Mouse (Mus musculus) midbrain, embryonic 13.5 days (tissue): Measurements from ENCODE around the gene Uba3. TPM values are rescaled to one million over a fixed set of nuclear protein-coding genes. Genes with fewer than 3 reads are reported as not detected.

Source experiments
- ATAC-seq: fragments of 200-750 bp; cut with Nextera tagmentation; 2 replicates; pipeline ENCODE4 v1.8.0; 2017; ENCODE audit warnings: mild to moderate bottlenecking, moderate TSS enrichment, moderate library complexity
- H3K27ac ChIP-seq: fragments of 300-500 bp; sonication (generic); 2 replicates; pipeline ENCODE4 v1.5.1; 2015; ENCODE audit warnings: inconsistent platforms, mild to moderate bottlenecking, moderate library complexity
- H3K27me3 ChIP-seq: fragments of 300-500 bp; sonication (generic); 2 replicates; pipeline ENCODE4 v1.6.1; 2015; ENCODE audit warnings: mild to moderate bottlenecking, inconsistent platforms
- H3K36me3 ChIP-seq: fragments of 300-500 bp; sonication (generic); 2 replicates; pipeline ENCODE4 v1.6.1; 2015; ENCODE audit warnings: mild to moderate bottlenecking, inconsistent platforms
- H3K4me1 ChIP-seq: fragments of 300-500 bp; sonication (generic); replicated peaks from 2 replicates; pipeline ENCODE4 v1.6.1; 2015; ENCODE audit warnings: inconsistent platforms
- H3K4me2 ChIP-seq: fragments of 300-500 bp; sonication (generic); replicated peaks from 2 replicates; pipeline ENCODE4 v1.6.1; 2015; ENCODE audit warnings: moderate library complexity, mild to moderate bottlenecking, inconsistent platforms
- H3K4me3 ChIP-seq: fragments of 300-500 bp; sonication (generic); replicated peaks from 2 replicates; pipeline ENCODE4 v1.5.1; 2015; ENCODE audit warnings: mild to moderate bottlenecking, inconsistent platforms
- H3K9ac ChIP-seq: fragments of 300-500 bp; sonication (generic); replicated peaks from 2 replicates; pipeline ENCODE4 v1.6.1; 2015; ENCODE audit warnings: mild to moderate bottlenecking, inconsistent platforms
- H3K9me3 ChIP-seq: fragments of 300-500 bp; sonication (generic); 2 replicates; pipeline ENCODE4 v1.6.1; 2016; ENCODE audit warnings: mild to moderate bottlenecking, inconsistent platforms
- WGBS: fragments of 180-500 bp; shearing (Covaris S2); methylation state at CpG from one replicate; pipeline ENCODE4 v1.1.7; 2015; 5-methylcytosine and 5-hydroxymethylcytosine counted together
- polyA plus RNA-seq: library from polyadenylated mRNA; unstranded; fragments of >200 nt; fragmentation: Nextera tagmentation; extraction: Ambion mirVana; gene quantifications from 2 replicates; pipeline ENCODE4 v1.2.1, GENCODE M21; 2015

The Uba3 gene
- polyA plus RNA-seq: 92.7 and 96.8 TPM in 2 replicates

- H3K27ac ChIP-seq: peak within 1 kb of the TSS; percentile 89
- H3K9ac ChIP-seq: peak within 1 kb of the TSS; percentile 95
- H3K27me3 ChIP-seq: no peaks in the 10 kb centered on the region
- H3K4me3 ChIP-seq: peak within 1 kb of the TSS; percentile 88
- peaks cover 25% of the 10 kb centered on the region for H3K4me1 ChIP-seq
- H3K36me3 ChIP-seq: no peaks in the 10 kb centered on the region
- under 1% methylated on average over 38 of the region's 38 CpGs for WGBS
- H3K4me2 ChIP-seq: peak within 1 kb of the TSS; percentile 70
- peak; percentile 96 for ATAC-seq
- no peaks in the 10 kb centered on the region for H3K9me3 ChIP-seq
These were observed at the start of gene Uba3 for GRCm38 (mm10) chr6:97205439-97205885. Gene Uba3, minus strand, starts transcription at chr6:97205647.

- no peaks in the 10 kb centered on the region for H3K4me1 ChIP-seq
- no peak within 1 kb of the TSS for H3K27ac ChIP-seq
- H3K36me3 ChIP-seq: no peaks in the 10 kb centered on the region
- no peaks in the 10 kb centered on the region for H3K27me3 ChIP-seq
- no peak for ATAC-seq
- WGBS: 34% methylated on average over 9 of the region's 9 CpGs
- H3K9me3 ChIP-seq: no peaks in the 10 kb centered on the region
- no peak within 1 kb of the TSS for H3K4me3 ChIP-seq
- H3K4me2 ChIP-seq: no peak within 1 kb of the TSS
- H3K9ac ChIP-seq: no peak within 1 kb of the TSS
These were observed 47.3 kb upstream of the Uba3 start, which contains the start of gene Lmod3 for GRCm38 (mm10) chr6:97252711-97253221. Gene Lmod3, minus strand, starts transcription at chr6:97252759.

GRCm38 (mm10) chr6:97252086-97252485 is 46.6 kb upstream of the Uba3 start:
- Histone ChIP-seq H3K9ac (no peak overlapping the region), H3K27me3 (no peaks in the 10 kb centered on the region), H3K4me1 (no peaks in the 10 kb centered on the region), H3K36me3 (no peaks in the 10 kb centered on the region), H3K27ac (no peak overlapping the region), H3K4me3 (no peak overlapping the region), H3K9me3 (no peaks in the 10 kb centered on the region), H3K4me2 (no peak overlapping the region)
- WGBS: 87% methylated on average over 5 of the region's 5 CpGs
- no peak for ATAC-seq

GRCm38 (mm10) chr6:97250966-97251365 is 45.5 kb upstream of the Uba3 start:
- WGBS: 49% methylated on average over 6 of the region's 6 CpGs
- Histone ChIP-seq H3K4me3 (no peak overlapping the region), H3K36me3 (no peaks in the 10 kb centered on the region), H3K9me3 (no peaks in the 10 kb centered on the region), H3K27ac (no peak overlapping the region), H3K4me1 (no peaks in the 10 kb centered on the region), H3K4me2 (no peak overlapping the region), H3K9ac (no peak overlapping the region), H3K27me3 (no peaks in the 10 kb centered on the region)
- ATAC-seq: no peak

- Histone ChIP-seq H3K9me3 (no peaks in the 10 kb centered on the region), H3K4me3 (no peak overlapping the region), H3K9ac (no peak overlapping the region), H3K4me2 (no peak overlapping the region), H3K36me3 (no peaks in the 10 kb centered on the region), H3K27me3 (no peaks in the 10 kb centered on the region), H3K4me1 (no peaks in the 10 kb centered on the region), H3K27ac (no peak overlapping the region)
- ATAC-seq: no peak
These were observed 39.8 kb upstream of the Uba3 start for GRCm38 (mm10) chr6:97245200-97245599.

- H3K4me2 ChIP-seq: no peak overlapping the region
- H3K4me3 ChIP-seq: no peak overlapping the region
- H3K27me3 ChIP-seq: no peaks in the 10 kb centered on the region
- 91% methylated on average over 4 of the region's 4 CpGs for WGBS
- H3K27ac ChIP-seq: no peak overlapping the region
- ATAC-seq: no peak
- no peak overlapping the region for H3K9ac ChIP-seq
- no peaks in the 10 kb centered on the region for H3K4me1 ChIP-seq
- H3K9me3 ChIP-seq: 0 out of 2 replicates have a peak, but pooled peaks cover 4% of the 10 kb centered on the region
- H3K36me3 ChIP-seq: no peaks in the 10 kb centered on the region
These were observed 37.1 kb upstream of the Uba3 start for GRCm38 (mm10) chr6:97242522-97242921.

GRCm38 (mm10) chr6:97240092-97240491 is 34.6 kb upstream of the Uba3 start:
- Histone ChIP-seq H3K9me3 (0 out of 2 replicates have a peak, but pooled peaks cover 4% of the 10 kb centered on the region), H3K4me3 (no peak overlapping the region), H3K36me3 (peaks cover 3% of the 10 kb centered on the region; the same call in 1 of the 2 replicates), H3K4me1 (no peaks in the 10 kb centered on the region), H3K4me2 (no peak overlapping the region), H3K27ac (no peak overlapping the region), H3K9ac (no peak overlapping the region), H3K27me3 (no peaks in the 10 kb centered on the region)
- no peak for ATAC-seq
- 82% methylated on average over 5 of the region's 5 CpGs for WGBS

GRCm38 (mm10) chr6:97239360-97239759 is 33.9 kb upstream of the Uba3 start:
- ATAC-seq: no peak

GRCm38 (mm10) chr6:97236088-97236487 is 30.6 kb upstream of the Uba3 start:
- WGBS: 95% methylated on average over 5 of the region's 5 CpGs
- no peak for ATAC-seq

More at GRCm38 (mm10) chr6:97239360-97239759, 33.9 kb upstream of the Uba3 start:
- Histone ChIP-seq H3K4me1 (no peaks in the 10 kb centered on the region), H3K27ac (no peak overlapping the region), H3K36me3 (peaks cover 10% of the 10 kb centered on the region; the same call in 1 of the 2 replicates), H3K4me2 (no peak overlapping the region), H3K9me3 (0 out of 2 replicates have a peak, but pooled peaks cover 4% of the 10 kb centered on the region), H3K27me3 (no peaks in the 10 kb centered on the region), H3K9ac (no peak overlapping the region), H3K4me3 (no peak overlapping the region)
- 94% methylated on average over 6 of the region's 6 CpGs for WGBS

GRCm38 (mm10) chr6:97234911-97235668 is 29.6 kb upstream of the Uba3 start:
- H3K4me3 ChIP-seq: no peak overlapping the region
- no peak overlapping the region for H3K4me2 ChIP-seq
- peaks cover 38% of the 10 kb centered on the region for H3K36me3 ChIP-seq
- 89% methylated on average over 7 of the region's 7 CpGs for WGBS
- H3K4me1 ChIP-seq: no peaks in the 10 kb centered on the region
- H3K27me3 ChIP-seq: no peaks in the 10 kb centered on the region
- H3K27ac ChIP-seq: no peak overlapping the region
- no peak for ATAC-seq
- no peak overlapping the region for H3K9ac ChIP-seq
- 0 out of 2 replicates have a peak, but pooled peaks cover 4% of the 10 kb centered on the region for H3K9me3 ChIP-seq

More at GRCm38 (mm10) chr6:97236088-97236487, 30.6 kb upstream of the Uba3 start:
- H3K27ac ChIP-seq: no peak overlapping the region
- H3K4me1 ChIP-seq: no peaks in the 10 kb centered on the region
- H3K36me3 ChIP-seq: peaks cover 30% of the 10 kb centered on the region
- no peak overlapping the region for H3K4me3 ChIP-seq
- no peak overlapping the region for H3K4me2 ChIP-seq
- 0 out of 2 replicates have a peak, but pooled peaks cover 4% of the 10 kb centered on the region for H3K9me3 ChIP-seq
- H3K27me3 ChIP-seq: no peaks in the 10 kb centered on the region
- H3K9ac ChIP-seq: no peak overlapping the region

- Histone ChIP-seq H3K9ac (no peak overlapping the region), H3K36me3 (peaks cover 31% of the 10 kb centered on the region), H3K4me3 (no peak overlapping the region), H3K27ac (no peak overlapping the region), H3K4me2 (no peak overlapping the region), H3K27me3 (no peaks in the 10 kb centered on the region), H3K4me1 (peaks cover 5% of the 10 kb centered on the region), H3K9me3 (no peaks in the 10 kb centered on the region)
- 95% methylated on average over 9 of the region's 9 CpGs for WGBS
- no peak for ATAC-seq
These were observed 21.8 kb upstream of the Uba3 start for GRCm38 (mm10) chr6:97227067-97227847.

- peaks cover 14% of the 10 kb centered on the region for H3K4me1 ChIP-seq
- peak overlapping the region; percentile 49 for H3K27ac ChIP-seq
- no peaks in the 10 kb centered on the region for H3K27me3 ChIP-seq
- peak; percentile 45; the same call in 1 of the 2 replicates for ATAC-seq
- H3K9ac ChIP-seq: no peak overlapping the region
- H3K9me3 ChIP-seq: no peaks in the 10 kb centered on the region
- 30% methylated on average over 1 of the region's 1 CpGs for WGBS
- peaks cover 21% of the 10 kb centered on the region for H3K36me3 ChIP-seq
- H3K4me2 ChIP-seq: no peak overlapping the region
- no peak overlapping the region for H3K4me3 ChIP-seq
These were observed 20.6 kb upstream of the Uba3 start for GRCm38 (mm10) chr6:97226083-97226491.
